Mouse (Mus musculus) right cerebral cortex, postnatal 36 days (tissue): ENCODE results near the gene Zfp146.
A peak's percentile ranks its signal among the peaks of the same experiment; 100 is the strongest.
"Not testable (repeated sequence)": the region's sequence is repeated elsewhere in the genome, so short reads cannot be mapped to it uniquely, and the experiment has no call there.

ENCODE experiments used
- DNase-seq, 2 experiments: peaks; one replicate each; pipeline ENCODE4 v3.0.0; 2022; ENCODE audit warnings: low spot score in 2 of 2, mixed read lengths in 1 of 2

The Zfp146 gene

GRCm38 (mm10) chr7:30169583-30170282 lies at the start of gene Zfp146:
Gene Zfp146 (minus strand): TSS chr7:30169750.
- DNase-seq = peak; percentile 92 to 96

- DNase-seq = no peak
These were observed 47.7 kb upstream of the Zfp146 start for GRCm38 (mm10) chr7:30217277-30217676.

- peak in 1 of 2 experiments; percentile 61 for DNase-seq
These were observed 47.2 kb upstream of the Zfp146 start for GRCm38 (mm10) chr7:30216723-30217151.

- DNase-seq = no peak
These were observed 46.3 kb upstream of the Zfp146 start for GRCm38 (mm10) chr7:30215875-30216274.

- no peak for DNase-seq
These were observed 44.3 kb upstream of the Zfp146 start for GRCm38 (mm10) chr7:30213881-30214280.

- no peak for DNase-seq
These were observed 41.5 kb upstream of the Zfp146 start for GRCm38 (mm10) chr7:30211025-30211424.

GRCm38 (mm10) chr7:30206364-30206763 lies 36.8 kb upstream of the Zfp146 start:
- not testable (repeated sequence) for DNase-seq

- DNase-seq = no peak
These were observed 35.8 kb upstream of the Zfp146 start for GRCm38 (mm10) chr7:30205383-30205782.

GRCm38 (mm10) chr7:30204380-30204779 lies 34.8 kb upstream of the Zfp146 start:
- no peak for DNase-seq

GRCm38 (mm10) chr7:30202895-30203690 lies 33.5 kb upstream of the Zfp146 start:
- no peak for DNase-seq

- not testable (repeated sequence) for DNase-seq
These were observed 31.1 kb upstream of the Zfp146 start for GRCm38 (mm10) chr7:30200661-30201060.

GRCm38 (mm10) chr7:30200200-30200599 lies 30.6 kb upstream of the Zfp146 start:
- no peak for DNase-seq

- no peak for DNase-seq
These were observed 30.1 kb upstream of the Zfp146 start for GRCm38 (mm10) chr7:30199498-30200139.

GRCm38 (mm10) chr7:30198481-30198971 lies 29.0 kb upstream of the Zfp146 start, which contains the start of gene Capns1:
Gene Capns1 (minus strand): TSS chr7:30198811.
- DNase-seq = peak in 1 of 2 experiments; percentile 34

- DNase-seq = no peak
These were observed 28.1 kb upstream of the Zfp146 start for GRCm38 (mm10) chr7:30197592-30198129.

GRCm38 (mm10) chr7:30196171-30196570 lies 26.6 kb upstream of the Zfp146 start:
- no peak for DNase-seq

- DNase-seq = no peak
These were observed 25.9 kb upstream of the Zfp146 start for GRCm38 (mm10) chr7:30195461-30195860.

- peak; percentile 92 to 94 for DNase-seq
These were observed 25.3 kb upstream of the Zfp146 start for GRCm38 (mm10) chr7:30194884-30195283.

GRCm38 (mm10) chr7:30194101-30194831 lies 24.7 kb upstream of the Zfp146 start:
- DNase-seq = peak in 1 of 2 experiments; percentile 25

GRCm38 (mm10) chr7:30193581-30194100 lies 24.1 kb upstream of the Zfp146 start:
- peak; percentile 53 for DNase-seq

GRCm38 (mm10) chr7:30193013-30193412 lies 23.5 kb upstream of the Zfp146 start:
- no peak for DNase-seq
